Mouse (Mus musculus): Measurements from ENCODE around the gene Olfr1424. TPM values are rescaled to one million over a fixed set of nuclear protein-coding genes. Genes with fewer than 3 reads are reported as not detected.
"Not testable (repeated sequence)": the region's sequence is repeated elsewhere in the genome, so short reads cannot be mapped to it uniquely, and the experiment has no call there.

Gene Olfr1424
- polyA plus RNA-seq (2012; fragmentation: generic; extraction: Trizol), result not detected
- long read RNA-seq, experiment 1, result 0 reads
- long read RNA-seq, experiment 2, result 0 reads

DNA sequence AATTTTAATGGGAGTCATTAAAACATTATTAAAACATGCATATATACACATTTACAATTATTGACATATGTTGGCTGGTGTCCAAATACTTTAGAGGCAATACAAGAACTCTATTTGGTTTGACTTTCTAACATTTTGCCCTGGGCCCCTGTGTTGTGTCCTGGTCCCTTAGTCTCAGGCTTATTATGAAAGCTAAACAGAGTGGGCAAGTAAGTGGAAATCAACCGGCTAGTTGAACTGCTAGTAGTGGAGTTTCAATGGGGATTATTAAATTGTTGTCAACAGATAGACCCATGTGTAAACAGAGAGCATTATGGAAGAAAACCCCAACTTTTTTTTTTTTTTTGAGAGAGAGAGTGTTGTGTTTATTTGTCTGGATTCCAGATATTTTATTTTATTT is at the start of gene Olfr1424:
Gene Olfr1424, minus strand, starts transcription at position 101 of the 400 bp plus-strand sequence.
- H3K79me2 ChIP-seq (ENCODE audit: control insufficient read depth, insufficient read depth); H3ac ChIP-seq (ENCODE audit: control insufficient read depth, insufficient read length, low read depth); H3K36me3 ChIP-seq (ENCODE audit: control insufficient read depth, insufficient read depth); H3K4me3 ChIP-seq (ENCODE audit: insufficient read depth, poor library complexity, severe bottlenecking); H3K79me3 ChIP-seq (ENCODE audit: low read depth); H3K27me3 ChIP-seq (ENCODE audit: control insufficient read depth, insufficient read depth, insufficient read length): not testable (repeated sequence)

DNA sequence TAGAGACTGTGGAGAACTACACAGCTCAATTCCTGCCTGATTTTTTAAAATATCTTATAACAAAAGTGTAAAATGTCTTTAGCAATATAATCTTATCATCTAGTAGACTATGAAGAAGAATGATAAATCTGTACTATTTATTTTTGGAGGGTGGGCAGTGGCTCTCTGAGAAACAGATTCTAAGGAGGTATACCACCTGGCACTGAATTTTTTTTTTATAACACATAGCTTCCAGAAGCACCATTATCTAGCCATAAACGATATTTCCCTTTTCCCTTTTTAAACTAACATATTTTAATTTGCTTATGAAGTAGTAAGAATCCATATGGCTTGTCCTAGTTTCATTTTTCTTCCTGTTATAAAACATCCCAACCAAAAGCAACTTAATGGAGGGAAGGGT is 42.1 kb upstream of the Olfr1424 start:
- no peak overlapping the region for H3ac ChIP-seq (ENCODE audit: control insufficient read depth, insufficient read length, low read depth)
- H3K36me3 ChIP-seq (ENCODE audit: control insufficient read depth, insufficient read depth), result no peaks in the 10 kb centered on the region
- no peaks in the 10 kb centered on the region for H3K79me3 ChIP-seq (ENCODE audit: low read depth)
- H3K79me2 ChIP-seq (ENCODE audit: control insufficient read depth, insufficient read depth), result no peaks in the 10 kb centered on the region
- no peak overlapping the region for H3K4me3 ChIP-seq (ENCODE audit: insufficient read depth, poor library complexity, severe bottlenecking)
- TF ChIP-seq MYOG (IDR thresholded peaks at IDR 0.05; ENCODE audit: control insufficient read depth, extremely low read depth, insufficient read length), result no peak
- TF ChIP-seq MAX (IDR thresholded peaks at IDR 0.05), result no peak
- TF ChIP-seq CTCF (IDR thresholded peaks at IDR 0.05; ENCODE audit: control insufficient read depth, insufficient read depth, insufficient read length), result no peak
- TF ChIP-seq MYOD1 (IDR thresholded peaks at IDR 0.05; ENCODE audit: control insufficient read depth, insufficient read length, low read depth), result no peak
- no peak for TF ChIP-seq FOSL1 (IDR thresholded peaks at IDR 0.05; ENCODE audit: insufficient read depth, low read length, poor library complexity, severe bottlenecking)
- no peak for TF ChIP-seq CEBPB (IDR thresholded peaks at IDR 0.05; ENCODE audit: low read depth)
- TF ChIP-seq USF1 (IDR thresholded peaks at IDR 0.05; ENCODE audit: low read depth), result no peak
- no peaks in the 10 kb centered on the region for H3K27me3 ChIP-seq (ENCODE audit: control insufficient read depth, insufficient read depth, insufficient read length)

DNA sequence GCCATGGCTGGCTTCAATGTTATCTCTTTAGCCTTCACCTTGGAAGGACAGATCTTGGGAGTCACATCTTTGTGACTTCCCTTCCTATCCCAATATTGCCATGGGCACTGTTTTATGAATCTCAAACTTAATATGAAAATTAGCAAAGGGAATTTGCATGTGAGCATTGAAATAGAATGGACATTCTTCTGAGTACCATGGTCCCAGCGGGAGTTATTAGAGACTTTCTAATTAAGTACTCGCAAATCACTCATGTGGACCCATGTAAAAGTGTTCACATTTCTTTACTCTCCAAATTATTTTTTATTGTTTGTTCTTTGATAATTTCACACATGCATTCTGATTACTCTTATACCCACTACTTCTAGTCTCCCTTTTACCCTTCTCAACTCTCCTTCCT is 40.8 kb upstream of the Olfr1424 start, which contains the start of gene Olfr1427:
Gene Olfr1427, minus strand, starts transcription at position 101 of the 400 bp plus-strand sequence.
- H3K36me3 ChIP-seq (ENCODE audit: control insufficient read depth, insufficient read depth), result no peaks in the 10 kb centered on the region
- no peak within 1 kb of the TSS for H3K4me3 ChIP-seq (ENCODE audit: insufficient read depth, poor library complexity, severe bottlenecking)
- no peak within 1 kb of the TSS for H3ac ChIP-seq (ENCODE audit: control insufficient read depth, insufficient read length, low read depth)
- no peaks in the 10 kb centered on the region for H3K27me3 ChIP-seq (ENCODE audit: control insufficient read depth, insufficient read depth, insufficient read length)
- no peaks in the 10 kb centered on the region for H3K79me2 ChIP-seq (ENCODE audit: control insufficient read depth, insufficient read depth)
- H3K79me3 ChIP-seq (ENCODE audit: low read depth), result no peaks in the 10 kb centered on the region
- TF ChIP-seq MYOD1 (IDR thresholded peaks at IDR 0.05; ENCODE audit: control insufficient read depth, insufficient read length, low read depth) (no peak), CEBPB (IDR thresholded peaks at IDR 0.05; ENCODE audit: low read depth) (no peak), USF1 (IDR thresholded peaks at IDR 0.05; ENCODE audit: low read depth) (no peak), CTCF (IDR thresholded peaks at IDR 0.05; ENCODE audit: control insufficient read depth, insufficient read depth, insufficient read length) (no peak), MAX (IDR thresholded peaks at IDR 0.05) (no peak), MYOG (IDR thresholded peaks at IDR 0.05; ENCODE audit: control insufficient read depth, extremely low read depth, insufficient read length) (no peak), FOSL1 (IDR thresholded peaks at IDR 0.05; ENCODE audit: insufficient read depth, low read length, poor library complexity, severe bottlenecking) (no peak)

DNA sequence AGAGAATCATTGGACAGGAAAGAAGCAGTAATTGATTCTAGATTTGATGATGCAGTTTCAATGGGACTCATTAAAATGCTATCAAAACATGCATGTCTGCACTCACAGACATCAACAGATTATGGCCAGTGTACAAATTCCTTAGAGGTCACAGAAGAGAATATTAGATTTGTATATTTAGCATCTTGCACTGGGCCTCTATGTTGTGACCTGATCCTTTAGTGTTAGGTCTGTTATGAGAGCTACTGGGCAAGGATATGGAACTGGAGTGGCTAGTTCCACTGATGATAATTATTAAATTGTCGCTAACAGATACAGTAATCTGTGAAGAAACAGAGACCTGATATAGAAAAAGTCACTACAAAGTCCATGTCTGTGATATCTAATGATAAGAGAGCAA is 29.4 kb upstream of the Olfr1424 start, which contains the start of gene Olfr1426:
Gene Olfr1426, minus strand, starts transcription at position 101 of the 400 bp plus-strand sequence.
- Histone ChIP-seq H3ac (ENCODE audit: control insufficient read depth, insufficient read length, low read depth) (no peak within 1 kb of the TSS), H3K36me3 (ENCODE audit: control insufficient read depth, insufficient read depth) (no peaks in the 10 kb centered on the region), H3K4me3 (ENCODE audit: insufficient read depth, poor library complexity, severe bottlenecking) (no peak within 1 kb of the TSS), H3K79me2 (ENCODE audit: control insufficient read depth, insufficient read depth) (no peaks in the 10 kb centered on the region), H3K79me3 (ENCODE audit: low read depth) (no peaks in the 10 kb centered on the region), H3K27me3 (ENCODE audit: control insufficient read depth, insufficient read depth, insufficient read length) (no peaks in the 10 kb centered on the region)
- TF ChIP-seq USF1 (IDR thresholded peaks at IDR 0.05; ENCODE audit: low read depth), result no peak
- TF ChIP-seq FOSL1 (IDR thresholded peaks at IDR 0.05; ENCODE audit: insufficient read depth, low read length, poor library complexity, severe bottlenecking), result no peak
- TF ChIP-seq CEBPB (IDR thresholded peaks at IDR 0.05; ENCODE audit: low read depth), result no peak
- no peak for TF ChIP-seq MAX (IDR thresholded peaks at IDR 0.05)
- TF ChIP-seq MYOD1 (IDR thresholded peaks at IDR 0.05; ENCODE audit: control insufficient read depth, insufficient read length, low read depth), result no peak
- TF ChIP-seq MYOG (IDR thresholded peaks at IDR 0.05; ENCODE audit: control insufficient read depth, extremely low read depth, insufficient read length), result no peak
- TF ChIP-seq CTCF (IDR thresholded peaks at IDR 0.05; ENCODE audit: control insufficient read depth, insufficient read depth, insufficient read length), result no peak

DNA sequence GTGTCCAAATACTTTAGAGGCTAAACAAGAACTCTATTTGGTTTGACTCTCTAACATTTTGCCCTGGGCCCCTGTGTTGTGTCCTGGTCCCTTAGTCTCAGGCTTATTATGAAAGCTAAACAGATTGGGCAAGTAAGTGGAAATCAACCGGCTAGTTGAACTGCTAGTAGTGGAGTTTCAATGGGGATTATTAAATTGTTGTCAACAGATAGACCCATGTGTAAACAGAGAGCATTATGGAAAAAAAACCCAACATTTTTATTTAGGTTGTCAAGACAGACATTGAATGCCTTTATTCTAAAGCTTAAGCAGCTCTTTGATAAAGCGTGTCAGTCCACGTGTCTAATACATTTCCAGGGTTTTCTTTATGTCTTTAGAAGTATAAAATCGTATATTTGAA is 15.1 kb upstream of the Olfr1424 start, which contains the start of gene Olfr1425:
Gene Olfr1425, minus strand, starts transcription at position 101 of the 400 bp plus-strand sequence.
- not testable (repeated sequence) for H3K79me2 ChIP-seq (ENCODE audit: control insufficient read depth, insufficient read depth); H3K79me3 ChIP-seq (ENCODE audit: low read depth)

DNA sequence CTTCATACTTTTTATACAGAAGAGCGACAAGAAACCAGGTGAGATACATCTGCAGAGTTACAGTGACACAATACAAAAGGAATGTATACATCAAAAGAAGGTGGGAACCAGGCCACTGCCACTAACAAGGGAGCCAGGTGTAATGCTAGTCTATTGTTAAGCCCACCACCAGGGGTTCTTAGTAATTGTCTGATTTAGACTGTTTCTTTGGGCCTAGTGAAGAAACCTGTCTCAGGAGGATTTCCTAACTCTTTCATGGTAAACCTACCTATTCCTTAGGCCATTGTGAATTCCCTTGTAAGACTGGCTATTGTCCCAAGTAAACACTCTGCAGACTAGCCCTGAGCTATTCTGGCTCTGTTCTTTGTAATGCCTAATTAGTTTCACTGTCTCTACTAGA is 7.1 kb upstream of the Olfr1424 start:
- H3K79me3 ChIP-seq (ENCODE audit: low read depth); H3K27me3 ChIP-seq (ENCODE audit: control insufficient read depth, insufficient read depth, insufficient read length); H3K79me2 ChIP-seq (ENCODE audit: control insufficient read depth, insufficient read depth); H3ac ChIP-seq (ENCODE audit: control insufficient read depth, insufficient read length, low read depth); H3K4me3 ChIP-seq (ENCODE audit: insufficient read depth, poor library complexity, severe bottlenecking); H3K36me3 ChIP-seq (ENCODE audit: control insufficient read depth, insufficient read depth): not testable (repeated sequence)

More for the DNA sequence above, 15.1 kb upstream of the Olfr1424 start, which contains the start of gene Olfr1425:
- not testable (repeated sequence) for H3ac ChIP-seq (ENCODE audit: control insufficient read depth, insufficient read length, low read depth); H3K4me3 ChIP-seq (ENCODE audit: insufficient read depth, poor library complexity, severe bottlenecking); H3K36me3 ChIP-seq (ENCODE audit: control insufficient read depth, insufficient read depth); H3K27me3 ChIP-seq (ENCODE audit: control insufficient read depth, insufficient read depth, insufficient read length)

DNA sequence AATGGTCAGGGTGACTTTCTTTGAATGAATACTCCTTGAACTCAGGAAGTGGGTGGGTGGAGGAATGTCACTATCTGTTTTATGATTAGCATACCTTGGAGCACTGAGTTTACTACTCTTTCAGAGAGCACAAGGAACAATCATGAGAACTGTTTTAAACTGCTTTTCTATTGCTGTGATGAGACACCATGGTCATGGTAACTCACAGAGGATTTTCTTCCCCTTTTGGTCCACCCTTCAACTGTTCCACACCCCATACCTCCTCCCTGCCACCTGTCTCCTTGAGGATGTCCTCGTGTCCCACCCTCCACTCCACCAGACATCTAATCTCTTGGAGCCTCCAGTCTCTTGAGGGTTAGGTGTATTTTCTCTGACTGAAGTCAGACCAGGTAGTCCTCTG is 5.3 kb upstream of the Olfr1424 start:
- H3K36me3 ChIP-seq (ENCODE audit: control insufficient read depth, insufficient read depth); H3K79me3 ChIP-seq (ENCODE audit: low read depth); H3ac ChIP-seq (ENCODE audit: control insufficient read depth, insufficient read length, low read depth); H3K79me2 ChIP-seq (ENCODE audit: control insufficient read depth, insufficient read depth); H3K4me3 ChIP-seq (ENCODE audit: insufficient read depth, poor library complexity, severe bottlenecking); H3K27me3 ChIP-seq (ENCODE audit: control insufficient read depth, insufficient read depth, insufficient read length): not testable (repeated sequence)

Data from C2C12 (cell line).